Mouse (Mus musculus): Measurements from ENCODE around the gene Sp110. TPM values are rescaled to one million over a fixed set of nuclear protein-coding genes. Genes with fewer than 3 reads are reported as not detected.

Gene Sp110
- polyA plus RNA-seq (2017; shearing (Covaris generic)): 193 TPM

GRCm38 (mm10) chr1:85598271-85599012 lies at the start of gene Sp110:
Gene Sp110 (minus strand): TSS chr1:85598817.

DNA sequence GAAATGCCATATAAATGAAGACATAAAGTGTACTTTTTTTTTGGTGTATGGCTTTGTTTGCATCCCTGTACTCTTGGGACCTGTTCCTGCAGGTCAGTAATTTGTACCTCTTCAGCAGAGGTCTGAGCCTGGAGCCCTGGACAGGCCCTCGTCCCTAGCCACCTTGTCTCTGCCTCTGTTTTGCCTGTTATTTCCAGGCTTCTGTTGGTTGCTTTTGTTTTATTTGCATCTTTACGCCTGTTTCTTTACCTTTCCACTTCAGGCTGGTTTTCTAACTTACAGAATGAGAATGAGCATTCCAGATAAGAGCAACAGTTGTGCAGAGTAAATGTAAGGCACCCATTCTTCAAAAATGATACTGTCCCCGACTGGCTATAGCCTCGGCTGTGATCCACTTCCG lies 1.5 kb upstream of the Sp110 start, which contains the start of gene Sp140:
TSS of gene Sp140 (plus strand) at position 301 of the 400 bp plus-strand sequence.

GRCm38 (mm10) chr1:85575376-85575775 lies 23.2 kb downstream of the Sp110 start, which contains the start of gene G530012D18Rik:
Gene G530012D18Rik (plus strand): TSS chr1:85575676.

Other genes starting within 250 kb of the Sp110 start
- gene G530012D18Rik, start 23.1 kb downstream of the Sp110 start, polyA plus RNA-seq (2017; shearing (Covaris generic)): not detected
- 27.1 TPM for gene Sp140, start 1.6 kb upstream of the Sp110 start, polyA plus RNA-seq (2017; shearing (Covaris generic))
- gene Sp100, start 51.2 kb upstream of the Sp110 start, polyA plus RNA-seq (2017; shearing (Covaris generic)): 698 TPM
- 16.9 TPM for gene A630001G21Rik, start 179.8 kb upstream of the Sp110 start, polyA plus RNA-seq (2017; shearing (Covaris generic))
- gene Cab39, start 194.6 kb upstream of the Sp110 start, polyA plus RNA-seq (2017; shearing (Covaris generic)): 176 TPM